Mouse (Mus musculus) ovary, postnatal 10 days (tissue): ENCODE results near the gene Vapb.
"Not testable (repeated sequence)": the region's sequence is repeated elsewhere in the genome, so short reads cannot be mapped to it uniquely, and the experiment has no call there.

Experiments used
- DNase-seq: peaks from one replicate; pipeline ENCODE4 v3.0.0; 2022; ENCODE audit warnings: low spot score

Vapb gene

GRCm38 (mm10) chr2:173737222-173737989 is at the start of gene Vapb:
TSS of gene Vapb (plus strand) at chr2:173737511.
- peak; percentile 99 for DNase-seq

GRCm38 (mm10) chr2:173689835-173690234 is 47.5 kb upstream of the Vapb start:
- no peak for DNase-seq

GRCm38 (mm10) chr2:173691748-173692147 is 45.6 kb upstream of the Vapb start:
- DNase-seq, result no peak

- no peak for DNase-seq
Observed at GRCm38 (mm10) chr2:173692693-173693092, 44.6 kb upstream of the Vapb start.

- no peak for DNase-seq
Observed at GRCm38 (mm10) chr2:173698850-173699249, 38.5 kb upstream of the Vapb start.

- DNase-seq, result no peak
Observed at GRCm38 (mm10) chr2:173702096-173702866, 35.0 kb upstream of the Vapb start.

GRCm38 (mm10) chr2:173702867-173703237 is 34.5 kb upstream of the Vapb start:
- no peak for DNase-seq

GRCm38 (mm10) chr2:173705827-173706551 is 31.3 kb upstream of the Vapb start:
- DNase-seq, result no peak

GRCm38 (mm10) chr2:173707626-173708025 is 29.7 kb upstream of the Vapb start:
- DNase-seq, result not testable (repeated sequence)

GRCm38 (mm10) chr2:173710193-173710592 is 27.1 kb upstream of the Vapb start:
- DNase-seq, result no peak

- DNase-seq, result no peak
Observed at GRCm38 (mm10) chr2:173712656-173713055, 24.7 kb upstream of the Vapb start.

GRCm38 (mm10) chr2:173713241-173713640 is 24.1 kb upstream of the Vapb start:
- no peak for DNase-seq

- DNase-seq, result no peak
Observed at GRCm38 (mm10) chr2:173714620-173715218, 22.6 kb upstream of the Vapb start.

GRCm38 (mm10) chr2:173716966-173717365 is 20.3 kb upstream of the Vapb start:
- no peak for DNase-seq

GRCm38 (mm10) chr2:173719115-173719514 is 18.2 kb upstream of the Vapb start, which contains the start of gene 1700010B08Rik:
TSS of gene 1700010B08Rik (plus strand) at chr2:173719415.
- DNase-seq, result not testable (repeated sequence)

- no peak for DNase-seq
Observed at GRCm38 (mm10) chr2:173722251-173722857, 15.0 kb upstream of the Vapb start.

- no peak for DNase-seq
Observed at GRCm38 (mm10) chr2:173724382-173724781, 12.9 kb upstream of the Vapb start.

GRCm38 (mm10) chr2:173724940-173725807 is 12.1 kb upstream of the Vapb start:
- no peak for DNase-seq

GRCm38 (mm10) chr2:173725819-173726218 is 11.5 kb upstream of the Vapb start:
- DNase-seq, result no peak

GRCm38 (mm10) chr2:173730444-173730966 is 6.8 kb upstream of the Vapb start:
- DNase-seq, result no peak
